Mouse (Mus musculus): ENCODE data around the gene Fer1l5. TPM values are rescaled to one million over a fixed set of nuclear protein-coding genes. Genes with fewer than 3 reads are reported as not detected.

Gene Fer1l5
- 1.5 and 1.8 TPM in 2 replicates for polyA plus RNA-seq (2014; fragmentation: Nextera tagmentation; extraction: Ambion mirVana)

- 84% methylated on average over 10 of the region's 10 CpGs for WGBS
- no peak for ATAC-seq (ENCODE audit: low FRiP score)
- no peak for DNase-seq (ENCODE audit: low spot score)
- peaks cover 11% of the 10 kb centered on the region for H3K4me1 ChIP-seq (replicated peaks; ENCODE audit: control insufficient read depth, insufficient read depth, low read length)
- no peak within 1 kb of the TSS for H3K9ac ChIP-seq
- H3K27me3 ChIP-seq (ENCODE audit: control insufficient read depth, insufficient read depth, low read length): no peaks in the 10 kb centered on the region
- no peak within 1 kb of the TSS for H3K4me2 ChIP-seq (replicated peaks)
- no peak within 1 kb of the TSS for H3K4me3 ChIP-seq (replicated peaks; ENCODE audit: low read length)
- no peak within 1 kb of the TSS for H3K27ac ChIP-seq
- H3K36me3 ChIP-seq (replicated peaks; ENCODE audit: control insufficient read depth, insufficient read depth): no peaks in the 10 kb centered on the region
- H3K9me3 ChIP-seq (ENCODE audit: control insufficient read depth, low read length): no peaks in the 10 kb centered on the region
These were observed at the start of gene Fer1l5 for GRCm38 (mm10) chr1:36371934-36372845. Gene Fer1l5, plus strand, starts transcription at chr1:36372291.

- Histone ChIP-seq H3K27me3 (ENCODE audit: control insufficient read depth, insufficient read depth, low read length) (no peaks in the 10 kb centered on the region), H3K4me3 (replicated peaks; ENCODE audit: low read length) (no peak overlapping the region), H3K4me2 (replicated peaks) (no peak overlapping the region), H3K4me1 (replicated peaks; ENCODE audit: control insufficient read depth, insufficient read depth, low read length) (no peaks in the 10 kb centered on the region), H3K36me3 (replicated peaks; ENCODE audit: control insufficient read depth, insufficient read depth) (peaks cover 3% of the 10 kb centered on the region; the same call in 1 of the 2 replicates), H3K27ac (no peak overlapping the region), H3K9ac (no peak overlapping the region), H3K9me3 (ENCODE audit: control insufficient read depth, low read length) (no peaks in the 10 kb centered on the region)
- ATAC-seq (ENCODE audit: low FRiP score) (no peak), DNase-seq (ENCODE audit: low spot score) (no peak)
- WGBS: 83% methylated on average over 9 of the region's 9 CpGs
These were observed 49.0 kb upstream of the Fer1l5 start for GRCm38 (mm10) chr1:36323076-36323475.

- ATAC-seq (ENCODE audit: low FRiP score) (peak; percentile 42; the same call in 1 of the 2 replicates), DNase-seq (ENCODE audit: low spot score) (no peak)
- no peak overlapping the region for H3K27ac ChIP-seq
- H3K4me2 ChIP-seq (replicated peaks): no peak overlapping the region
- H3K36me3 ChIP-seq (replicated peaks; ENCODE audit: control insufficient read depth, insufficient read depth): peaks cover 3% of the 10 kb centered on the region; the same call in 1 of the 2 replicates
- H3K4me1 ChIP-seq (replicated peaks; ENCODE audit: control insufficient read depth, insufficient read depth, low read length): no peaks in the 10 kb centered on the region
- H3K27me3 ChIP-seq (ENCODE audit: control insufficient read depth, insufficient read depth, low read length): no peaks in the 10 kb centered on the region
- 55% methylated on average over 8 of the region's 8 CpGs for WGBS
- H3K4me3 ChIP-seq (replicated peaks; ENCODE audit: low read length): no peak overlapping the region
- no peak overlapping the region for H3K9ac ChIP-seq
- H3K9me3 ChIP-seq (ENCODE audit: control insufficient read depth, low read length): no peaks in the 10 kb centered on the region
These were observed 48.2 kb upstream of the Fer1l5 start for GRCm38 (mm10) chr1:36323746-36324448.

GRCm38 (mm10) chr1:36325900-36326321 is 46.2 kb upstream of the Fer1l5 start:
- Histone ChIP-seq H3K4me1 (replicated peaks; ENCODE audit: control insufficient read depth, insufficient read depth, low read length) (no peaks in the 10 kb centered on the region), H3K9ac (no peak overlapping the region), H3K9me3 (ENCODE audit: control insufficient read depth, low read length) (no peaks in the 10 kb centered on the region), H3K4me2 (replicated peaks) (no peak overlapping the region), H3K27me3 (ENCODE audit: control insufficient read depth, insufficient read depth, low read length) (no peaks in the 10 kb centered on the region), H3K36me3 (replicated peaks; ENCODE audit: control insufficient read depth, insufficient read depth) (peaks cover 14% of the 10 kb centered on the region), H3K4me3 (replicated peaks; ENCODE audit: low read length) (no peak overlapping the region), H3K27ac (no peak overlapping the region)
- ATAC-seq (ENCODE audit: low FRiP score) (no peak), DNase-seq (ENCODE audit: low spot score) (no peak)
- 93% methylated on average over 2 of the region's 2 CpGs for WGBS

GRCm38 (mm10) chr1:36326815-36327214 is 45.3 kb upstream of the Fer1l5 start:
- Histone ChIP-seq H3K36me3 (replicated peaks; ENCODE audit: control insufficient read depth, insufficient read depth) (peaks cover 20% of the 10 kb centered on the region), H3K4me1 (replicated peaks; ENCODE audit: control insufficient read depth, insufficient read depth, low read length) (no peaks in the 10 kb centered on the region), H3K4me2 (replicated peaks) (no peak overlapping the region), H3K27me3 (ENCODE audit: control insufficient read depth, insufficient read depth, low read length) (no peaks in the 10 kb centered on the region), H3K9me3 (ENCODE audit: control insufficient read depth, low read length) (no peaks in the 10 kb centered on the region), H3K9ac (no peak overlapping the region), H3K4me3 (replicated peaks; ENCODE audit: low read length) (no peak overlapping the region), H3K27ac (no peak overlapping the region)
- ATAC-seq (ENCODE audit: low FRiP score): no peak
- WGBS: 93% methylated on average over 2 of the region's 2 CpGs
- no peak for DNase-seq (ENCODE audit: low spot score)

GRCm38 (mm10) chr1:36331743-36332142 is 40.3 kb upstream of the Fer1l5 start:
- Histone ChIP-seq H3K9ac (no peak overlapping the region), H3K4me3 (replicated peaks; ENCODE audit: low read length) (no peak overlapping the region), H3K36me3 (replicated peaks; ENCODE audit: control insufficient read depth, insufficient read depth) (peaks cover 42% of the 10 kb centered on the region), H3K27me3 (ENCODE audit: control insufficient read depth, insufficient read depth, low read length) (no peaks in the 10 kb centered on the region), H3K27ac (no peak overlapping the region), H3K4me1 (replicated peaks; ENCODE audit: control insufficient read depth, insufficient read depth, low read length) (no peaks in the 10 kb centered on the region), H3K9me3 (ENCODE audit: control insufficient read depth, low read length) (no peaks in the 10 kb centered on the region), H3K4me2 (replicated peaks) (no peak overlapping the region)
- no peak for DNase-seq (ENCODE audit: low spot score)
- ATAC-seq (ENCODE audit: low FRiP score): no peak
- WGBS: 77% methylated on average over 6 of the region's 6 CpGs

- DNase-seq (ENCODE audit: low spot score) (no peak), ATAC-seq (ENCODE audit: low FRiP score) (no peak)
These were observed 38.9 kb upstream of the Fer1l5 start for GRCm38 (mm10) chr1:36332955-36333887.

GRCm38 (mm10) chr1:36342547-36342946 is 29.5 kb upstream of the Fer1l5 start:
- peaks cover 100% of the 10 kb centered on the region for H3K36me3 ChIP-seq (replicated peaks; ENCODE audit: control insufficient read depth, insufficient read depth)
- no peaks in the 10 kb centered on the region for H3K4me1 ChIP-seq (replicated peaks; ENCODE audit: control insufficient read depth, insufficient read depth, low read length)
- ATAC-seq (ENCODE audit: low FRiP score): no peak
- H3K9me3 ChIP-seq (ENCODE audit: control insufficient read depth, low read length): no peaks in the 10 kb centered on the region
- H3K4me3 ChIP-seq (replicated peaks; ENCODE audit: low read length): no peak overlapping the region
- no peak overlapping the region for H3K9ac ChIP-seq
- WGBS: 95% methylated on average over 6 of the region's 6 CpGs
- no peaks in the 10 kb centered on the region for H3K27me3 ChIP-seq (ENCODE audit: control insufficient read depth, insufficient read depth, low read length)
- H3K4me2 ChIP-seq (replicated peaks): no peak overlapping the region
- DNase-seq (ENCODE audit: low spot score): no peak
- no peak overlapping the region for H3K27ac ChIP-seq

More at GRCm38 (mm10) chr1:36332955-36333887, 38.9 kb upstream of the Fer1l5 start:
- H3K27ac ChIP-seq: no peak overlapping the region
- no peaks in the 10 kb centered on the region for H3K4me1 ChIP-seq (replicated peaks; ENCODE audit: control insufficient read depth, insufficient read depth, low read length)
- H3K27me3 ChIP-seq (ENCODE audit: control insufficient read depth, insufficient read depth, low read length): no peaks in the 10 kb centered on the region
- peaks cover 57% of the 10 kb centered on the region for H3K36me3 ChIP-seq (replicated peaks; ENCODE audit: control insufficient read depth, insufficient read depth)
- no peaks in the 10 kb centered on the region for H3K9me3 ChIP-seq (ENCODE audit: control insufficient read depth, low read length)
- 88% methylated on average over 14 of the region's 14 CpGs for WGBS
- no peak overlapping the region for H3K4me3 ChIP-seq (replicated peaks; ENCODE audit: low read length)
- H3K9ac ChIP-seq: no peak overlapping the region
- no peak overlapping the region for H3K4me2 ChIP-seq (replicated peaks)
